Mouse (Mus musculus): Measurements from ENCODE around the gene Lrguk. TPM values are rescaled to one million over a fixed set of nuclear protein-coding genes. Genes with fewer than 3 reads are reported as not detected.
A peak's percentile ranks its signal among the peaks of the same experiment; 100 is the strongest.

Lrguk gene
- polyA plus RNA-seq, 1 experiment from 2014 or later, result 0.97 TPM

GRCm38 (mm10) chr6:34170844-34171494 is 141.7 kb downstream of the Lrguk start:
- no peaks in the 10 kb centered on the region for H3K9me3 ChIP-seq (replicated peaks; ENCODE audit: control insufficient read depth, low read length)
- 0 out of 2 replicates have a peak overlapping the region, but pooled peaks have one; percentile 25 for H3K27ac ChIP-seq (ENCODE audit: low read depth, low read length)
- H3K9ac ChIP-seq (ENCODE audit: low read depth, low read length), result no peak overlapping the region
- 47% methylated on average over 7 of the region's 7 CpGs for WGBS (ENCODE audit: insufficient replicate concordance)
- no peaks in the 10 kb centered on the region for H3K27me3 ChIP-seq (ENCODE audit: control insufficient read depth, insufficient read depth, low read length)
- no peak overlapping the region for H3K4me2 ChIP-seq
- H3K36me3 ChIP-seq (ENCODE audit: control insufficient read depth, insufficient read depth, low read length), result peaks cover 8% of the 10 kb centered on the region; the same call in 1 of the 2 replicates
- H3K4me1 ChIP-seq (ENCODE audit: control insufficient read depth, insufficient read depth, low read length), result peaks cover 17% of the 10 kb centered on the region
- peak; percentile 61; the same call in 1 of the 2 replicates for ATAC-seq (replicated peaks; ENCODE audit: insufficient number of reproducible peaks, low FRiP score, low TSS enrichment)
- no peak overlapping the region for H3K4me3 ChIP-seq (ENCODE audit: low read depth, low read length)

DNA sequence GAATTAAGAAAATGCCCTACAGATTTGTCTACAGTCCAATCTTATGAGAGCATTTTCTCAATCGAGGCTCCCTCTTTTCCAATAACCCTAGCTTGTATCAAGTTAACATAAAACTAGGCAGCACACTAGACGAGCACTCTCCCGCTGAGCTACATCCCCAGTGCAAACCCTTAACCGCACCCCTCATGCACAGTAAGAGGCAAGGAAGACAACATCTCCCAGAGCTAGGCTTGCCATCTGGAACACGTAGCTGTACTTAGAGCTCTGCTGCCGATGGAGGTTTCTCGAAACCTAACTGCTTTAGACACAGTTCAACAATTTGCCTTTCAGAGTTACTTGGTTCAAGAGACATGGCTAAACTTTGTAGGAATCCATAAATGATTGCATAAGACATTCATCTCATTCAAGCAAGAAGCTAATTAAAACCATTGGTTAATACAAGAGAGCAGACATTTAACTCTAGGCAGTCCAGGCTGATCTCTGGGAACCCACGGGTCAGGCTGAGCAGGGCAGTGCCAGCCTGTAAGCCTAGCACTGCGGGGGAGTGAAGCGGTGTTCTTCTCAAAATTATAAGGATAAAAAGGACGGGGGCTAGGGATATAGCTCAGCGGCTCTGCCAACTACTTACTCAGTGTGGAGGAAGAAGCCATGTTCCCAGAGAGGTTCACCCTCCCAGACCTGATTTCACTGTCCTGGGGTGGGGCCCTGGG is 142.7 kb downstream of the Lrguk start:
- Histone ChIP-seq H3K27me3 (ENCODE audit: control insufficient read depth, insufficient read depth, low read length) (no peaks in the 10 kb centered on the region), H3K4me2 (no peak overlapping the region), H3K36me3 (ENCODE audit: control insufficient read depth, insufficient read depth, low read length) (peaks cover 4% of the 10 kb centered on the region; the same call in 1 of the 2 replicates), H3K4me1 (ENCODE audit: control insufficient read depth, insufficient read depth, low read length) (peaks cover 18% of the 10 kb centered on the region), H3K9me3 (replicated peaks; ENCODE audit: control insufficient read depth, low read length) (no peaks in the 10 kb centered on the region), H3K4me3 (ENCODE audit: low read depth, low read length) (no peak overlapping the region), H3K9ac (ENCODE audit: low read depth, low read length) (no peak overlapping the region), H3K27ac (ENCODE audit: low read depth, low read length) (no peak overlapping the region)
- 88% methylated on average over 12 of the region's 12 CpGs for WGBS (ENCODE audit: insufficient replicate concordance)
- no peak for ATAC-seq (replicated peaks; ENCODE audit: insufficient number of reproducible peaks, low FRiP score, low TSS enrichment)

GRCm38 (mm10) chr6:34173251-34173650 is 144.0 kb downstream of the Lrguk start:
- no peak overlapping the region for H3K4me2 ChIP-seq
- H3K4me1 ChIP-seq (ENCODE audit: control insufficient read depth, insufficient read depth, low read length), result peaks cover 18% of the 10 kb centered on the region
- H3K9ac ChIP-seq (ENCODE audit: low read depth, low read length), result no peak overlapping the region
- no peak for ATAC-seq (replicated peaks; ENCODE audit: insufficient number of reproducible peaks, low FRiP score, low TSS enrichment)
- H3K4me3 ChIP-seq (ENCODE audit: low read depth, low read length), result no peak overlapping the region
- no peaks in the 10 kb centered on the region for H3K9me3 ChIP-seq (replicated peaks; ENCODE audit: control insufficient read depth, low read length)
- no peaks in the 10 kb centered on the region for H3K27me3 ChIP-seq (ENCODE audit: control insufficient read depth, insufficient read depth, low read length)
- peaks cover 4% of the 10 kb centered on the region; the same call in 1 of the 2 replicates for H3K36me3 ChIP-seq (ENCODE audit: control insufficient read depth, insufficient read depth, low read length)
- H3K27ac ChIP-seq (ENCODE audit: low read depth, low read length), result no peak overlapping the region
- 74% methylated on average over 12 of the region's 12 CpGs for WGBS (ENCODE audit: insufficient replicate concordance)

GRCm38 (mm10) chr6:34174715-34175114 is 145.5 kb downstream of the Lrguk start:
- 64% methylated on average over 8 of the region's 8 CpGs for WGBS (ENCODE audit: insufficient replicate concordance)
- H3K36me3 ChIP-seq (ENCODE audit: control insufficient read depth, insufficient read depth, low read length), result peaks cover 4% of the 10 kb centered on the region; the same call in 1 of the 2 replicates
- H3K9ac ChIP-seq (ENCODE audit: low read depth, low read length), result no peak overlapping the region
- H3K4me1 ChIP-seq (ENCODE audit: control insufficient read depth, insufficient read depth, low read length), result peaks cover 18% of the 10 kb centered on the region
- H3K27me3 ChIP-seq (ENCODE audit: control insufficient read depth, insufficient read depth, low read length), result no peaks in the 10 kb centered on the region
- ATAC-seq (replicated peaks; ENCODE audit: insufficient number of reproducible peaks, low FRiP score, low TSS enrichment), result no peak
- H3K4me2 ChIP-seq, result no peak overlapping the region
- H3K4me3 ChIP-seq (ENCODE audit: low read depth, low read length), result no peak overlapping the region
- no peak overlapping the region for H3K27ac ChIP-seq (ENCODE audit: low read depth, low read length)
- no peaks in the 10 kb centered on the region for H3K9me3 ChIP-seq (replicated peaks; ENCODE audit: control insufficient read depth, low read length)

DNA sequence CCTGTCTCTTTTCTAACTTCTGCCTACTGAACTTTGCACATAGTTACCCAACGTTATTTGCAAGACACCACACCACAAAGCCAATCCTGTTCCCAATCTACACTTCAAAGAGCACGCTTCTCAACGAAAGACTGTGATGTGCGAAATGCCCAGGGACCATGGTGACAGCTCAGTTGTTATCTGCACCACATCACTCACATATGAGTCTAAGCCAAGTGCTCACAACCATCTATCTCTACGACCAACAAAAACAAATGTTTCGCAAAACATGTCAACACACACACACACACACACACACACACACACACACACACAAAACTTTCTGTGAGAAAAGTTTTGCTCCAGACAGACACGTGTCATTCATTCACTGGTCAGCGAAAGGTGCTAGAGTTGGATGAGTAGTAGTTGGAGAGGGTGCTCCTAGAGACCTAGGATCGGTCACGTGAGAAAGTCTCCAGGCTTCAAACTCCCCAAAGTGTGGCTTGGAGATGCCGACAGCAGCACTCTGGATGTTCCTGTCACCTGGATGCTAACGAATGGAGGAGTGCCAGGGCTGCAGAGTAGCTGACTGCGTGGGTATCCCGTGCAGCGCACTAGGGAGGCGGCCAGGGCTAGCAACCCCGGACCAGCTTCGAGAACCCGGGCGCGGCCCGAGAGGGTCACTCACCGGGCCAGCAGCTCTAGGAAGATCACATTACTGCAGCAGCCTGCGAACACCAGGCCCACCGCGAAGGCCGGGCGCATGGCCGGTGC is 147.0 kb downstream of the Lrguk start:
- H3K4me1 ChIP-seq (ENCODE audit: control insufficient read depth, insufficient read depth, low read length), result peaks cover 15% of the 10 kb centered on the region
- WGBS (ENCODE audit: insufficient replicate concordance), result 2% methylated on average over 29 of the region's 29 CpGs

DNA sequence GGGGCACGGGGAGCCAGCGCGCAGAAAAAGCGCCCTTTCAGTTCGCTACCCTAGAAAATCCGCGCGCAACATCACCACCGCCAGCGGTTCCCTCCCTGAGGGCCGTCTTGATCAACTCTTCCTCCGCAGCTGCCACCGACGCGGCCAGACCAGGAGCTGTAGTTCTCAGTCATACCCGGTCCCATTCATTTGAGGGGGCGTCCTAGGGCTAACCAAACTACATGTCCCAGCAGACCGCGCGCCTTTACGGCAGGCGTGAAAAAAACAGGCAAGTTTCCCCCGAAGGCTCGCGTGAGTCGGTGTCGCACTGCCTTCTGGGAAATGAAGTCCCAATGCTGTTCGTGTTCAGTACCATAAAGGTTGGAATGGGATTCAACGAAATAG is 147.6 kb downstream of the Lrguk start, which contains the start of gene Slc35b4:
Gene Slc35b4 (minus strand): TSS at position 248 of the 384 bp plus-strand sequence.
- H3K9ac ChIP-seq (ENCODE audit: low read depth, low read length), result peak within 1 kb of the TSS; percentile 84
- no peaks in the 10 kb centered on the region for H3K9me3 ChIP-seq (replicated peaks; ENCODE audit: control insufficient read depth, low read length)
- peaks cover 4% of the 10 kb centered on the region; the same call in 1 of the 2 replicates for H3K36me3 ChIP-seq (ENCODE audit: control insufficient read depth, insufficient read depth, low read length)
- peak; percentile 99 for ATAC-seq (replicated peaks; ENCODE audit: insufficient number of reproducible peaks, low FRiP score, low TSS enrichment)
- peak within 1 kb of the TSS; percentile 75 for H3K27ac ChIP-seq (ENCODE audit: low read depth, low read length)
- H3K4me3 ChIP-seq (ENCODE audit: low read depth, low read length), result peak within 1 kb of the TSS; percentile 81
- WGBS (ENCODE audit: insufficient replicate concordance), result under 1% methylated on average over 29 of the region's 29 CpGs
- no peaks in the 10 kb centered on the region for H3K27me3 ChIP-seq (ENCODE audit: control insufficient read depth, insufficient read depth, low read length)
- peak within 1 kb of the TSS; percentile 73 for H3K4me2 ChIP-seq
- H3K4me1 ChIP-seq (ENCODE audit: control insufficient read depth, insufficient read depth, low read length), result peaks cover 15% of the 10 kb centered on the region

More for the DNA sequence above, 147.0 kb downstream of the Lrguk start:
- Histone ChIP-seq H3K9ac (ENCODE audit: low read depth, low read length) (peak overlapping the region; percentile 84), H3K9me3 (replicated peaks; ENCODE audit: control insufficient read depth, low read length) (no peaks in the 10 kb centered on the region), H3K36me3 (ENCODE audit: control insufficient read depth, insufficient read depth, low read length) (peaks cover 4% of the 10 kb centered on the region; the same call in 1 of the 2 replicates), H3K27me3 (ENCODE audit: control insufficient read depth, insufficient read depth, low read length) (no peaks in the 10 kb centered on the region), H3K27ac (ENCODE audit: low read depth, low read length) (peak overlapping the region; percentile 75), H3K4me2 (peak overlapping the region; percentile 73), H3K4me3 (ENCODE audit: low read depth, low read length) (peak overlapping the region; percentile 81)
- ATAC-seq (replicated peaks; ENCODE audit: insufficient number of reproducible peaks, low FRiP score, low TSS enrichment), result peak; percentile 74

DNA sequence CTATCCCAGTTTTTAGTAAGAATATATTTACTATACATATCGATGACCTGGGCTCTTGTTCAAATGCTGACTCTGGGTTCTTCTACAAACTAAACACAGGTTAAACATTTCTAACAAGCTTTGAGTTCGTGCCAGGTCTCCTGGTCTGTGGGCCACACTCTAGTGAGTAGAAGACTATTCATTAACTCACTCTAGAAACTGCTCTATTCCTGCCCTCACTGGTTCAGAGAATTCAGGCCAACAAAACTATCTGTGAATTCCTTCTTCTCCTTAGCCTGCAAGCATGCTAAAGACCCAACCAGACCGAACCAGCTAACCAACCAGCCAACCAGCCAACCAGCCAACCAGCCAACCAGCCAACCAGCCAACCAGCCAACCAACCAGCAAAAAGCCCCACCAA is 149.8 kb downstream of the Lrguk start:
- Histone ChIP-seq H3K9ac (ENCODE audit: low read depth, low read length) (no peak overlapping the region), H3K4me1 (ENCODE audit: control insufficient read depth, insufficient read depth, low read length) (peaks cover 6% of the 10 kb centered on the region; the same call in 1 of the 2 replicates), H3K4me2 (no peak overlapping the region), H3K4me3 (ENCODE audit: low read depth, low read length) (no peak overlapping the region), H3K27ac (ENCODE audit: low read depth, low read length) (no peak overlapping the region), H3K9me3 (replicated peaks; ENCODE audit: control insufficient read depth, low read length) (no peaks in the 10 kb centered on the region), H3K36me3 (ENCODE audit: control insufficient read depth, insufficient read depth, low read length) (no peaks in the 10 kb centered on the region), H3K27me3 (ENCODE audit: control insufficient read depth, insufficient read depth, low read length) (no peaks in the 10 kb centered on the region)
- WGBS (ENCODE audit: insufficient replicate concordance), result 76% methylated on average over 3 of the region's 3 CpGs
- no peak for ATAC-seq (replicated peaks; ENCODE audit: insufficient number of reproducible peaks, low FRiP score, low TSS enrichment)

DNA sequence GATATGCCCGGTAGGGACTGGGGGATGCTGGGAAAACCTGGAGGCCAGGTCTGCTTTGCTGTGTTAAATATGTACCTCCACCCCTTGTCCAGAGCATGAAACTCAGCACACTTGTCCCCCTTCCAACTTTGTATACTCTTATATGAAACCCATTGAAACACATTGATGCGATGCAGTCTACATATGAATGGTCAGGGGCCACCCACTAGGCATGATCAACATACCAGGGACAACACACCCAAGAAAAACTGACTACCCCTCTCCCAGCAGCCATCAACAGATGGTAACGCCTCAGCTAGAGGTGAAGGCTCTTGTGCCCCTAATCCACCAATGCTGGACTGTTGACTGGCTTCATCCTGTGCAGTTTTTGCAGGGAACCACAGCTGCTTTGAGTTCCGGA is 150.7 kb downstream of the Lrguk start:
- ATAC-seq (replicated peaks; ENCODE audit: insufficient number of reproducible peaks, low FRiP score, low TSS enrichment), result no peak
- peaks cover 6% of the 10 kb centered on the region; the same call in 1 of the 2 replicates for H3K4me1 ChIP-seq (ENCODE audit: control insufficient read depth, insufficient read depth, low read length)
- H3K9me3 ChIP-seq (replicated peaks; ENCODE audit: control insufficient read depth, low read length), result no peaks in the 10 kb centered on the region
- WGBS (ENCODE audit: insufficient replicate concordance), result 78% methylated on average over 4 of the region's 4 CpGs
- no peaks in the 10 kb centered on the region for H3K36me3 ChIP-seq (ENCODE audit: control insufficient read depth, insufficient read depth, low read length)
- no peak overlapping the region for H3K4me3 ChIP-seq (ENCODE audit: low read depth, low read length)
- H3K4me2 ChIP-seq, result no peak overlapping the region
- no peak overlapping the region for H3K27ac ChIP-seq (ENCODE audit: low read depth, low read length)
- no peaks in the 10 kb centered on the region for H3K27me3 ChIP-seq (ENCODE audit: control insufficient read depth, insufficient read depth, low read length)
- no peak overlapping the region for H3K9ac ChIP-seq (ENCODE audit: low read depth, low read length)
